Mouse (Mus musculus): Measurements from ENCODE around the gene Raver2.

GRCm38 (mm10) chr4:101179836-101180235 lies 111.1 kb downstream of the Raver2 start:
- TF ChIP-seq EP300 (IDR thresholded peaks at IDR 0.05; ENCODE audit: low read length) (no peak), POLR2A (IDR thresholded peaks at IDR 0.05; ENCODE audit: low read depth, low read length) (no peak), ETS1 (conservative IDR thresholded peaks at IDR 0.05; ENCODE audit: low read depth, low read length) (no peak), HCFC1 (IDR thresholded peaks at IDR 0.05; ENCODE audit: low read depth, low read length) (no peak), MAFK (IDR thresholded peaks at IDR 0.05; ENCODE audit: insufficient replicate concordance, low read length) (0 out of 2 replicates have a peak, but pooled peaks have one; percentile 38), SMC3 (IDR thresholded peaks at IDR 0.05; ENCODE audit: low read depth, low read length) (no peak)
